Mouse (Mus musculus) neural tube, embryonic 15.5 days (tissue): ENCODE results near the gene Commd6. TPM values are rescaled to one million over a fixed set of nuclear protein-coding genes. Genes with fewer than 3 reads are reported as not detected.

Source experiments
- ATAC-seq: fragments of 200-750 bp; cut with Nextera tagmentation; 2 replicates; pipeline ENCODE4 v1.8.0; 2017; ENCODE audit warnings: mild to moderate bottlenecking, moderate TSS enrichment, moderate library complexity; ENCODE audit not compliant: low FRiP score
- H3K27ac ChIP-seq: fragments of 300-500 bp; sonication (generic); replicated peaks from 2 replicates; pipeline ENCODE4 v1.5.1; 2015; ENCODE audit warnings: mild to moderate bottlenecking, inconsistent platforms
- H3K27me3 ChIP-seq: fragments of 300-500 bp; sonication (generic); replicated peaks from 2 replicates; pipeline ENCODE4 v1.6.1; 2015; ENCODE audit warnings: inconsistent platforms
- H3K36me3 ChIP-seq: fragments of 300-500 bp; sonication (generic); 2 replicates; pipeline ENCODE4 v1.6.1; 2015; ENCODE audit warnings: inconsistent platforms
- H3K4me1 ChIP-seq: fragments of 300-500 bp; sonication (generic); 2 replicates; pipeline ENCODE4 v1.6.1; 2015; ENCODE audit warnings: inconsistent platforms
- H3K4me2 ChIP-seq: fragments of 300-500 bp; sonication (generic); 2 replicates; pipeline ENCODE4 v1.6.1; 2015; ENCODE audit warnings: inconsistent platforms, mild to moderate bottlenecking, moderate library complexity
- H3K4me3 ChIP-seq: fragments of 300-500 bp; sonication (generic); replicated peaks from 2 replicates; pipeline ENCODE4 v1.5.1; 2015; ENCODE audit warnings: mild to moderate bottlenecking, inconsistent platforms
- H3K9ac ChIP-seq: fragments of 300-500 bp; sonication (generic); replicated peaks from 2 replicates; pipeline ENCODE4 v1.6.1; 2015; ENCODE audit warnings: mild to moderate bottlenecking, inconsistent platforms
- H3K9me3 ChIP-seq: fragments of 300-500 bp; sonication (generic); replicated peaks from 2 replicates; pipeline ENCODE4 v1.6.1; 2016; ENCODE audit warnings: inconsistent platforms
- WGBS: fragments of 180-500 bp; shearing (Covaris S2); methylation state at CpG from one replicate; pipeline ENCODE4 v1.1.7; 2015; ENCODE audit warnings: mixed read lengths; 5-methylcytosine and 5-hydroxymethylcytosine counted together
- polyA plus RNA-seq: library from polyadenylated mRNA; unstranded; fragments of >200 nt; fragmentation: Nextera tagmentation; extraction: Ambion mirVana; gene quantifications from 2 replicates; pipeline ENCODE4 v1.2.1, GENCODE M21; 2015

Gene Commd6
- polyA plus RNA-seq, 1 experiment from 2014 or later = 92.4 TPM

DNA sequence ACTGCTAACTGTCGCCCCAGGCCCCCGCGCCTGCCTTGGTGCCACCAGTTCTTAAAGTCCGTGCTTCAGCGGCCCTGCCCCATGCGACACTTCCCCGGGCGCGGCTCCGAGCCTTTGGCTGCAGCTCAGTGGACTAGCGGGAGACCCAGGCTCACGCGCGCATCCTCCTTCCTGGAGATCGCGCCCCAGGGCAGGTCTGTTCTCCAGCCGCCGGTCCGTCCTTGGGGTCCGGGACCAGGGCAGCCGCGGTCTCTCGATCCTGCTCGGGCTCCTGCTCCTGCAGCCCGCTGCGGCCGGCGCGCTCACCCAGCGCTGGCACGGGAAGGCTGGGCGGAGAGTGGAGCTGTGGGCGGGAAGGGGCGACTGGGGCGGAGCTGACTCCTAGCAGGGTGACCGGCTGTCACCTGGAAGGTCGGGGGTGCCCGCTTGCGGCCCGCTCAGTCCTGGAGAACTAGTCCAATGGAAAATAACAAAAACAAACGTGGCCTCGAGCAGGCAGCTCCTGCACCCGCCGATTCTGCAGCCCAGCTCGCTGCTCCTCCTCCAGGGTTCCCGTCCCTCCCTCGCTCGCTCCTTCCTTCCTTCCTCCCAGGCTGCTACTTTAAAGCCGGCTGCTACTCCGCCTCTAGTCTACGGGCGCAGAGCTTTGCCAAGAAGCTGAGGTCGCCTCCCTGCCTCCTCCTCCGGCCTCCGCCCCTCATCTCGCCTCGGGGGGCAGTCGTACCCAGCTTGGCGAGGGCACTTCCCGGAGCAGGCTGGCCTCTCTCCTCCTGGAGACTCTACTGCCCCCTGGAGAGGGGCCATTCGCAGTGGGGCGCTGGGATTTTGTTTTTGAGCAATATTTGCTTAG, 31.7 kb downstream of the Commd6 start, which contains the start of gene Tbc1d4:
TSS of gene Tbc1d4 (minus strand) at position 673 of the 850 bp plus-strand sequence.
- H3K27me3 ChIP-seq = no peaks in the 10 kb centered on the region
- no peaks in the 10 kb centered on the region for H3K9me3 ChIP-seq
- peak within 1 kb of the TSS; percentile 73 for H3K27ac ChIP-seq
- H3K4me3 ChIP-seq = peak within 1 kb of the TSS; percentile 69
- WGBS = 0% methylated on average over 62 of the region's 62 CpGs
- peak within 1 kb of the TSS; percentile 91 for H3K4me2 ChIP-seq
- peak; percentile 86 for ATAC-seq
- no peaks in the 10 kb centered on the region for H3K36me3 ChIP-seq
- H3K4me1 ChIP-seq = peaks cover 8% of the 10 kb centered on the region
- peak within 1 kb of the TSS; percentile 74 for H3K9ac ChIP-seq

DNA sequence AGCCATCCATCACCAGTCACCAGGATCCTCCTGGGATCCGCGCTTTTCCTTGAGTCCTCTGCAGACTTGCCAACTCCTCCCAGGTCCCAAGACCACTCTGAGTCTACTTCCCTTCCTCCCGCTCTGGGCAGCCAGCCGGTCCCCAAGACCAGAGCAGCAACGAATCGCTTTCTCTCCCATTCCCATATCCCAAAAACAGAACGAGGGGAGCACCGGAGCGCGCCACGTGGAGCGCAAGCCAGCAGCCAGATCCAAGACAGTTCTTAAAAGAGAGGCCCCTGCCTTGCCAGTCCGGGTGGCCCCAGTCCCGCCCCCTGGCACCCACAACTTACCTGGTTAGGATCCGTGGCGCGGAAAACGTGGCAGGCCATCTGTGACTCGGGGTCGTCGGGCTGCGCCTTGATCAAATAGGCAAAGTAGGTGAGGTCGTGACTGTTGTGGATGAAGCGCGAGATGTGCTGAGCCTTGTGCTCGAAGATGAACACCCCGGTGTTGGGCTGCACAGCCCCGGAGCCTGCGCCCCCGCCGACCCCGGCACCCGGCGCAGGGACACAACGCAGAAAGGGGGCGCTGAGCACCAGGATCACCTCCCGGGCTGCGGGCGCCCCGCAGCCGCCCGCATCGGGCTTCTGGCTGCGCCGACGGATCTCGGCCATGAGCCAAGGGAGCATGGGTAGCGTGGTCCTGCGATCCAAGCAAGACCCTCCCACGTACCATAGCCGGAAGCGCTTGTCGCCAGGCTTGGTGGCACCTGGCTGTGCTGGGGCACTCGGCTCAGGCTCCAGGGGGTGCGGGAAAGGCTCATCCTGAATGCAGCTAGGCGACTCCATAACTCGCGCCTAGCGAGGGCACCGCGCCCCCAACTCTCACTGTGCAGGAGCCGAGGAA, 32.6 kb downstream of the Commd6 start:
- WGBS = under 1% methylated on average over 60 of the region's 62 CpGs
- Histone ChIP-seq H3K4me3 (peak overlapping the region; percentile 69), H3K27me3 (no peaks in the 10 kb centered on the region), H3K27ac (peak overlapping the region; percentile 73; the same call in 1 of the 2 replicates), H3K9me3 (no peaks in the 10 kb centered on the region), H3K4me1 (peaks cover 8% of the 10 kb centered on the region), H3K4me2 (peak overlapping the region; percentile 91), H3K36me3 (no peaks in the 10 kb centered on the region), H3K9ac (peak overlapping the region; percentile 74)
- ATAC-seq = peak; percentile 72

DNA sequence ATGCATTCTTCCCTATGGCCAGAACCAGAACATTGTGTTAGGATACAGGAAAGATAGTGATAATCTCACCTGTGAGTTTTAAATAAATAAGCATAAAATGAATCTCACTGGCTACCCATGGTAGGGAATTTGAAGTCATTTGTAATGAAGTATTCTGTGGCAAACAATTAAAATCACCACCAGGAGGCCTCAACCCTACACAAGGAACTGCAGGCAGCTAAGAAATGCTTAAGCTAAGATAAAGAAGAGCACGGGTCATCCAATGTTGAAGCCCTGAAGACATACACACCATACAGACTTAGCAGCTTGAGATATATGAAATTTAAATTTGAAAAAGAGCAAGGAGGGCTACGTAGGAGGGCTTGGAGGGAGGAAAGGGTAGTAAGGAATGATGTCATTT, 34.6 kb downstream of the Commd6 start:
- ATAC-seq = no peak
- no peaks in the 10 kb centered on the region for H3K27me3 ChIP-seq
- H3K27ac ChIP-seq = no peak overlapping the region
- no peaks in the 10 kb centered on the region for H3K36me3 ChIP-seq
- peak overlapping the region; percentile 11; the same call in 1 of the 2 replicates for H3K4me2 ChIP-seq
- no peak overlapping the region for H3K4me3 ChIP-seq
- no peak overlapping the region for H3K9ac ChIP-seq
- H3K4me1 ChIP-seq = peaks cover 8% of the 10 kb centered on the region
- H3K9me3 ChIP-seq = no peaks in the 10 kb centered on the region
- 70% methylated on average over 2 of the region's 2 CpGs for WGBS

DNA sequence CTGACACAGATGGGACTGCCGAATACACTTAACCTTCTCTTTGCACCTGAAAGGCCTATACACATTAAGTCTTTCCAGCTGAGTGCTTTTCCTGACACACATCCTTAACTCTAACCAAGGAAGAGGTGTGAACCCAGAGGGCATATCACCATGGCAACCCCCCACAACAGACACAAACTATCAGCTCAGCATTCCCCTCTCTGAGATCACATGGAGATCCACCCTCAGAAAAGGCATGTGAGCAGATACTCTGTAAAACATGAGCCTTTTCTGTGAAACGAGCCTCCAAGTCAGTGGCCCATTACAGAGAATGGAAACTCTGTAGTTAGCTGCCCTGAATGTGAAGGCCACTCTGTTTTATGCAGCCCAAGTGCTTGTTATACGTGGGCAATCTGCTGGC, 37.6 kb downstream of the Commd6 start:
- H3K27me3 ChIP-seq = no peaks in the 10 kb centered on the region
- no peak overlapping the region for H3K9ac ChIP-seq
- peaks cover 7% of the 10 kb centered on the region for H3K4me1 ChIP-seq
- no peak for ATAC-seq
- WGBS = 31% methylated on average over 3 of the region's 3 CpGs
- no peak overlapping the region for H3K27ac ChIP-seq
- H3K36me3 ChIP-seq = no peaks in the 10 kb centered on the region
- H3K9me3 ChIP-seq = no peaks in the 10 kb centered on the region
- no peak overlapping the region for H3K4me2 ChIP-seq
- H3K4me3 ChIP-seq = no peak overlapping the region

DNA sequence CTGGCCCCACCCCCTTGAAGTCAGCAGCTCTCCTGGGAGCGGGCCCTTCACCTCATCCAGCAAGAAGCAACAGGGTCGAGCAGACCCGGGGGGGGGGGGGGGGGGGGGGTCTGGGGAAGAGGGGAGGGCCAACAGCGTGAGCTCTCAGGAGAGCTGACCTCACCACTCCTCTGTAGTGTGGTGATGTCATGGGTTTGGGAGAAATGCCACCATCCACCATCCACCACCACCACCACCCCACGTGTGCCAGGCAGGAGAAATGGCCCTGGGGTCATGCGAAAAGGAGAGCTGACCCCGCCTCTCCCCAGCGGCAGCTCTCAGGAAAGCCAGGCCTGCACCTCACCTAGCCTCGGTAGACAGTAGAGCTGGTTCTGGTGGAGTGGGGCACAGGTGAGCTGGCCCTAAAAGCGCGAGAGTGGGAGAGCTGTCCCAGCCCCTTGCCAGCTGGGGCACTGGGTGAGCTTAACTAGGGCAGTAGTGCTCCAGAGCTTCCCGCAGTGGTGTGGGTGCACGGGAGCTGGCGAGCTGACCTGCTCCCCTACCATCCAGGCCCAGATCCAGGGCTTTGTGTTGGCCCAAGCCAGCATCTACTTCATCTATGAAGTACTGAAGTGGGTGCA, 43.3 kb downstream of the Commd6 start:
- Histone ChIP-seq H3K36me3 (no peaks in the 10 kb centered on the region), H3K9ac (no peak overlapping the region), H3K9me3 (no peaks in the 10 kb centered on the region), H3K4me3 (no peak overlapping the region), H3K4me1 (no peaks in the 10 kb centered on the region), H3K27me3 (no peaks in the 10 kb centered on the region), H3K4me2 (no peak overlapping the region), H3K27ac (no peak overlapping the region)
- WGBS = 91% methylated on average over 13 of the region's 14 CpGs
- ATAC-seq = no peak

DNA sequence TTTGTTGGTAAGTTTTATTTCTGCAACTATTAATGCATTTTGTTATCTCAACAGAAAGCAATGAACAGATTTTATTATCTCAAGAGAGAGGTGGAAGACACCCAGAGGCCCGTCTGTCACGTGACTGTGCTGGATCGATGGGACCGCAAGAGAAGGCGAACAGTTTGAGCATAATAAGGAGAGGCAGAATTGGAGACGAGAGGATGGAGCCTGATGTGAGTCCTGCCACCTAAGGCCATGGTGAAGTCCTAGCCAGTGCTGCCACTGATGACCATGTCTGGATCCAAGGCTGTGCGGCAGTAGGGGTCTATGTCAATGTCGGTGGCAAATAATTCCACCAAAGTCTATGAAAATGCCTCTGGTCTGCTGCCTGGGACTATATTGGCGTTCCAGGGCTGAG, 43.8 kb downstream of the Commd6 start:
- Histone ChIP-seq H3K9me3 (no peaks in the 10 kb centered on the region), H3K27me3 (no peaks in the 10 kb centered on the region), H3K4me1 (no peaks in the 10 kb centered on the region), H3K4me2 (no peak overlapping the region), H3K4me3 (no peak overlapping the region), H3K9ac (no peak overlapping the region), H3K36me3 (no peaks in the 10 kb centered on the region), H3K27ac (no peak overlapping the region)
- ATAC-seq = no peak
- 96% methylated on average over 9 of the region's 9 CpGs for WGBS

DNA sequence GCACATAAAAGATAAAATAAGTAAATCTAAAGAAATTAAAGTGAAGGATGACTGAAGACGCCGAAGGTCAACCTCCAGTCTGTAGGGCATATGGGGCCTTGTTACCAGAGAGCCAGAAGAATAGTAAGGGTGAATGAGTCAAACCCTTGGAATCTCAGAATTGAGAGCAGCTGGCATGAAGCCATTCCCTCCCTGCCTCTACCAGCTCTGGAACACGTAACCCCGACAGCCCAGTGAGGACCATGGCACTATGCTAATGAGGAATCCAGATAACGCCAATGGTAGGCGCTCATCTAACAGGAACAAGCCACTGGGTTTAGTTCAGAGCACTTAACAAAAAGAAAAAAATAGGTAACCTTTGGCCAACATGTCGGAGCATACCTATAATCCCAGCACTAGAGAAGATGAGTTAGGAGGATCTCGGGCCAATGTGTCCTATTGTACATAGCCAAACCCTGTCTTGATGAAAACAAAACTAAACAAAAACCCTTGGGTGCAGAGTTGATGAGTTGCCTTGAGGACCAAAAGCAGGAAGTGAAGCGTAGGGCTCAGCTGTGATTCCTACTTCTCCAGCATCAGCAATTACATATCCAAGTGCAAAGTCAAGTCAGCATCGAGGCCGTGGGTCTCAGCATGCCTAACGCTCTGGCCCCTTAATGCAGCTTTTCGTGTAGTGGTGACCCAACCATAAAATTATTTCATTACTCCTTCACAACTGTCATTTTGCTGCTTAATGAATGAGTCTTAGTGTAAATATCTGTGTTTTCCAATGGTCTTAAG, 45.0 kb downstream of the Commd6 start:
- H3K4me1 ChIP-seq = no peaks in the 10 kb centered on the region
- ATAC-seq = no peak
- no peak overlapping the region for H3K4me3 ChIP-seq
- H3K27ac ChIP-seq = no peak overlapping the region
- H3K27me3 ChIP-seq = no peaks in the 10 kb centered on the region
- H3K4me2 ChIP-seq = no peak overlapping the region
- H3K36me3 ChIP-seq = no peaks in the 10 kb centered on the region
- no peaks in the 10 kb centered on the region for H3K9me3 ChIP-seq
- H3K9ac ChIP-seq = no peak overlapping the region
- WGBS = 92% methylated on average over 13 of the region's 13 CpGs

DNA sequence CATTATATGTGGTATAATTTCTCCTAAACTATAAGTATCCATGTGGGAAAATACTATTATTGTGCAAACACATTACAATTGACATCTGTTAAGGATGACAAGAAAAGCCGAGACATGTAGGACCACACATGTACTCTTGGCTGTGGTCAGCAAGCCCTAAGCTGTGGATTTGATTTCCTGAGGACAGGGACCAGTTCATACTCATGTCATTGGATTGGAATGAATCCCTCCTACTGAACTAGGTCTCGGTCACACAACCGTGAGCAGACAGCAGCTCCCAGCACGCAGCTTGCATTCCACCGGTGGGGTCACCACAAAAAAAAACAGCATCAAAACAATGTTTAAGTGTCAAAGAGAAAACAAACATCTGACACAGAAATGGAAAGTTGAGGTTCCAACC, 46.5 kb downstream of the Commd6 start:
- H3K4me3 ChIP-seq = no peak overlapping the region
- H3K27me3 ChIP-seq = no peaks in the 10 kb centered on the region
- H3K27ac ChIP-seq = no peak overlapping the region
- 88% methylated on average over 5 of the region's 5 CpGs for WGBS
- no peak overlapping the region for H3K9ac ChIP-seq
- no peak for ATAC-seq
- no peaks in the 10 kb centered on the region for H3K9me3 ChIP-seq
- no peaks in the 10 kb centered on the region for H3K4me1 ChIP-seq
- H3K4me2 ChIP-seq = no peak overlapping the region
- no peaks in the 10 kb centered on the region for H3K36me3 ChIP-seq

DNA sequence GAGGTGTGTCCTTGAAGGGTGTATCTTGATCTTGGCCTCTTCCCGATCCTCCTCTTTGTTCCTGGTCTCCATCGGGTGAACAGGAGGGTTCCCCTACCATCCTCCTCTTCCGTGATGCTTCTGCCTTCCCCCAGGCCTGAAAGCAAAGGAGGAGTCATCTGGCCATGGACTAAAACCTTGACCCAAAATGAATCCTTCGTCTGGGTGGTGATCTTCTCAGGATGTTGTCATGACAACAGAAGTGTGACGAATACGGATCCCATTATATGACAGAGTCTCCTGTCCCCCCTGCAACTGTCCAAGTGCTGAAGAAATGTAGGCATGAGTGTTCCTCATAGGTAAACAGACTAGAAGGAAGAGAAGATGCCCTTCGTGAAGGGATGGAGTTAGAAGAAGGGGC, 47.1 kb downstream of the Commd6 start:
- no peaks in the 10 kb centered on the region for H3K27me3 ChIP-seq
- H3K9me3 ChIP-seq = no peaks in the 10 kb centered on the region
- no peak for ATAC-seq
- no peak overlapping the region for H3K27ac ChIP-seq
- H3K4me1 ChIP-seq = no peaks in the 10 kb centered on the region
- no peak overlapping the region for H3K4me3 ChIP-seq
- 83% methylated on average over 7 of the region's 7 CpGs for WGBS
- H3K4me2 ChIP-seq = no peak overlapping the region
- no peaks in the 10 kb centered on the region for H3K36me3 ChIP-seq
- H3K9ac ChIP-seq = no peak overlapping the region

DNA sequence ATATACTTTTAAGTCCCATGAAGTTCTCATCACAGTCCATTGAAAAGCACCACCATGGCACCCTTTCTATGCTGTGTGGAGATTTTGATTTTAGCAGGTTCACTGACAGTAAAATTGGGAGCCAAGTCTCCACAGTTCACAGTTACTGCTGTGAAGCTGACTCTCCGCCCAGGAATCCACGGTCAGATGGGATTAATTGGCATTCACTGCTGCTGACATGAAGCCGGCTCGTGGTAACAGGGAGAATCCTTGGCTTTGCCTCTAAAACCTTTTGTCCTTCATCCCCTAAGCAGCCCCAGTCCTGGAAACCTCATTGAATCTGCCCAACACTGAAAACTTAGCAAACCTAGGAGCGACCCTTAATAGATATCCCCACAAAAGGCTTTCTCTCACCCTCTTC, 49.4 kb downstream of the Commd6 start:
- Histone ChIP-seq H3K9me3 (no peaks in the 10 kb centered on the region), H3K27ac (no peak overlapping the region), H3K4me2 (no peak overlapping the region), H3K4me3 (no peak overlapping the region), H3K27me3 (no peaks in the 10 kb centered on the region), H3K4me1 (no peaks in the 10 kb centered on the region), H3K9ac (no peak overlapping the region), H3K36me3 (no peaks in the 10 kb centered on the region)
- 81% methylated on average over 5 of the region's 5 CpGs for WGBS
- ATAC-seq = no peak
